Mouse (Mus musculus) retina, embryonic 14.5 days (tissue): ENCODE measurements around the gene Armc9.

Experiments used
- DNase-seq: peaks from one replicate; pipeline ENCODE4 v3.0.0-alpha.2; 2015; ENCODE audit warnings: low spot score

Gene Armc9

DNA sequence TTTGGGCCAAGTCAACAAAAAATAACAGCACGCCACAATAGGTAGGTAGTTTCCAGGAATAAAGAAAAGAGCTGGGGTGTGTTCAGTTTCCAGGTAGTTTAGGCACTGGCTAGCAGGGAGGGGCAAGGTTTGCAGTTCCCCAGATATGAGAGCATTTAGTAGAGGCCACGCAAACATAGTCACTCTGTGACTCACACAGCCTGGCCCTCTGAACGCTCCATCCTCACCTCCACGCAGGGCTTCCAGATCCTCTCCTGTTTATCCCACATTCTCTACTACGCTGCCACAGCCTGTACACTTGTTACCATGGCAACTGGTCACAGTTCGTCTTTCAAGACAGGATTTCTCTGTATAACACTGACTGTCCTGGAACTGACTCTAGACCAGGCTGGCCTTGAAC is 70.6 kb downstream of the Armc9 start:
- DNase-seq = no peak

DNA sequence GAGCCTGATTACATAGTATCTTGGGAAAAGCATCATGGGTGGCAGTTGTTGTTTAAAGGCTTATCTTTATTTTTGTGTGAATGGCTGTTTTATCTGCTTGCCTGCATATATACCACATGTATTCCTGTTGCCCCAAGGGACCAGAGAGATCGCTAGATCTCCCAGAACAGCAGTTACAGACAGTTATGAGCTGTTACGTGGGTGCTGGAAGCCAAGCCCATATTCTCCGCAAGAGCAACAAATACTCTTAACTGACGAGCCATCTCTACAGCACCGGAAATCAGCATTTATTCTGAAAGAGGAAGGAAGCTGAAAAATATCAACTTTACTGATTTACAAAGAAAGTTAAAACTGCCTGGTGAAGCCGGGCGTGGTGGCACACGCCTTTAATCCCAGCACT is 74.1 kb downstream of the Armc9 start:
- DNase-seq = no peak

DNA sequence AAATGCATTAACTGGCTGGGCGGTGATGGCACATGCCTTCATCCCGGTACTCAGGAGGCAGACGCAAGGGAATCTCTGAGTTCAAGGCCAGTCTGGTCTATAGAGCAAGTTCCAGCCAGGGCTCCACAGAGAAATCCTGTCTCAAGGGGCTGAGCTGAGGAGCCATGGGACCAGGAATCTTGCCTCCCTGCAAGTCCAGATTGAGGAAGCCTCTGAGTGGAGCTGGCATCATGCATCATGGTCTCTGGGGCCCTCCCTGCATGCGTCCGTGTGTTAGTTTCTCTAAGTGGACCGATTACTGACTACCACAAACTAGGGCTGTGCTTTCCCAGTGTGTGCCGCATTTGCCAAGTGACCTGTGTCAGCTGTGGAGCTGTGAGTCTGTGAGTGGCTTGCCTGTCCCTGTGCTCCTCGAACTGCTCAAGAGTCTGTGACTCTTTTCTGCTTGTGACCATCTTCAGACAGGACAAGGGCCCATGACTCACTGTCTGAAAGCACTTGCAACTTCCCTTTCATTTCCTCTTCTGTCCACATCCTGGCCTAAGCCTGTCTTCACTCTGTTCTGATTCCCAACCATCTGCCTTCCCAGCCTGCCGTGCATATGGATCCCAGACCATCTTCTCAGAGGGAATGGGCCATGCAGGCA is 74.7 kb downstream of the Armc9 start:
- DNase-seq = no peak

DNA sequence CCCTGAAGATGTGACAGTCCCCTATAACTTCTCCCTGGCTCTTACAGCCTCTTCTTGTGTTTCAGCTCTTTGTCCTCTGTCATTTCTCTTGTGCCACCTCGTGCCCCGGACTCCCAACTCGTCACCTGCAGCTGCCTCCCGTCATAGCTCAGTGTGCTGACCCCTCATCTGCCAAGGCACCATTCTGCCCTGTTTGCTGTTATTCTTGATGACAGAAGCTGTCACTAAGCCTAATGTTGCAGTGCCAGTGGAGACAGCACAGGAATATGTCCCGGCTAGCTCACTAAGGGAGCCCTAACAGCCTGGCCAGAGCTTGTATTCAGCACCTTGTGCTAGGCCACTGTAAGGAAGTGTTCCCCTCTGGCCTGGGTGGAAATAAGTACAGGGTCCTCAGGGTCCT is 78.1 kb downstream of the Armc9 start:
- DNase-seq = no peak

DNA sequence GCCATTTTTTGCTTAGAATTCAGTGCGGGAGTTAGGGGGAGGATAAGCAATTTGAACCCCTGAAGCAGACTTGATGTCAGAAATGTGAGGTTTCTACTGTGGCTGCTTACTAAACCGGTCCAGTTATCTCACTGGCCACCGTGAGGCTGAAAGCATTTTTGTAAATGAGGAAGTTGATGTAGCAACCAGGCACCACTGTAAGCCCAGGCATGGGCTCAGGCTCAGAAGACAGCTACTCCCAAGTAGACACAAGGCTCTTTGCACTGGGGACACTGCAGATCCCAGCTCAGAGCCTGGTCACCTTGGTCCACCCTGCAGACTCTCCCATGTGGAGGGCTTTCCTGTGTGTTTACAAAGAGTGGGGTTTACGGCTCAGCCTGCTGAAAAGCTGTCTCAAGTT is 79.2 kb downstream of the Armc9 start:
- no peak for DNase-seq

DNA sequence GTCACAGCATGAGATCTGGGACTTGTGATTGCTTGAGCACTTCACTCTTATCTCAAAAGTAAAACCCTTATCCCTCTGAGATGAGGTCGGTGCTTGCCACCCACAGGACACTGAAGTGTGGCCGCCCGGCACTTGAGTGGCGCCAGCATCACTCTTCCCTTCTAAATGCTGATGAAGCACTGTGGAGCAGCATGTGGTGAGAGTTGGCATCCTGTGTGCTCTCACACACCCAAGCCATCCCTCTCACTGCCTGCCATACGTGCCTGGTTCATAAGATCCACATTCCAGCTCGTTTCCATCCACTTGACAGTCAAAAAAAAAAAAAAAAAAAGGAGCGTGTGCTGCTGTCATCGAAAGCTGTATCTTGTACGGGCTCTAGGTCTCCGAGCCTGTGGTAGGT is 80.5 kb downstream of the Armc9 start:
- DNase-seq = no peak

DNA sequence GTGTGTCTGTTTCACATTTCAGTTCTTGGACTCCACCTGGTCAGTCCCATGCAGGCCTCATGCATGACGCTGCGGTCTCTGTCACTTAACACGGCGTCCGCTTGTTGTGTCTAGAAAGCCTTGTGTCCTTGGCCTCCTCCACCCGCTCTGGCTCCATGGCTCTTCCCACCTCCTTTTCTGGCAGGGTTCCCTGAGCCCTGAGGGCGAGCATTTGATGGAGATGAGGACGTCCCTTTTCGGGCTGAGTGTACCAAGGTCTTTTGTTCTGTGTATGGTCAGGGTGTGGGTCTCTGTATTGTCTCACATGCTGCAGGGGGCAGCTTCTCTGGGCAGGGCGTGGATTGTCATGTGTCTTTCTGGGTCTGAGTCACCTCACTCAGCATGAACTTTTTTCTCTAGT is 81.9 kb downstream of the Armc9 start:
- no peak for DNase-seq

DNA sequence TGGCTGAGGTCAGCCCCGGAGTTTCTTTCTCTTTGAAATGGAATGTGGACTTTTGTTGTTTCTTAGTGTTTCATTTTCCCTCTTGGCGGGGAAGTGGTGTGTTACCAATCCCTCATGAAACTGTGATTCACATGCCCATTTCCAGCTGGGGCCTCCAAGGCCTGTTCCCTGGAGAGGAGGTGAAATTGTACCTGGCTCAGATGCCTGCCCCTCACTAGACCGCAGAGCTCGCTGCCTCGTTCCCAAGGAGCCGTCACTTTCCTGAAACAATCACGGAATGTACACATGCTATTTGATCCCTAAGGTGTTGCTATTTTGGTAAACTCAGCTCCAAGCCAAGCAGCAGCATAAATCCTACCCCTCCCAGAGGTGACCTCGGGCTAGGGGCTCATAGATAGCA is 84.4 kb downstream of the Armc9 start:
- DNase-seq = no peak

DNA sequence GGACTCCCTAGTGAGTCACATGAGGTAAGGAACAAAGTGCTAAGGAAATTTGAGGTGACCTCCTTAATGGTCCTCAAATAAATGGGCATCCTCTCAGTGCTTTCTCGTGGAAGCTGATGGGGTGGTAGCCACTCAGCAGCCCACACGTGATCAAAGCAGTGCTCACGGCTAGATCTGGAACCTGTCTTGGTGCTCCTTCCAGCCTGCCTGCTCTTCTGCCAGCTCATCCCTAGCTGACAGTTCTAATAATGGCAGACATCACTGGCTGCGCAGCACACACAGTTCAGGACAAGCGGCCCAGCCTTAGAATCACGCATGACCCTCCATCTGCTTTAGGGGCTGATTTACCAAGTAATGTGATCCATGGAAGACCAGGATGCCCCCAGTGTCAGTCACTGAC is 85.3 kb downstream of the Armc9 start:
- no peak for DNase-seq

DNA sequence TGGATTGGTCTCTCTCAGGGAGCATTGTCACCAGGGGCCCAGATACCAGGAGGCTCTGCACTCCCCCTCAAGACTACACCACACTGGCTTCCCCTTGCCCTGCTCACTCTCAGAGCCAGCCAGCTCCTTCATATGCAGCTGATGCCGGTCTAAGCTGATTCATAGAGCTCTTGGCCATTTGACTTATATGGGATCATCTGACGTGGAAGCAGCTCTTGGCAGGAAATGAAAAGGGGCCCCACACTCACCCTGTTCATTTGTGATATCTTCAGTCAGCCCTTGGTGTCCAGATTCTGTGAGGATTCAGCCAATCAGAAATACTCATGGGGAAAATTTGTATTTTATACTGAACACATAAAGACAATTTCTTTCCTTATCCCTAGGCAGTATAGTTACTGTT is 86.4 kb downstream of the Armc9 start:
- DNase-seq = no peak

DNA sequence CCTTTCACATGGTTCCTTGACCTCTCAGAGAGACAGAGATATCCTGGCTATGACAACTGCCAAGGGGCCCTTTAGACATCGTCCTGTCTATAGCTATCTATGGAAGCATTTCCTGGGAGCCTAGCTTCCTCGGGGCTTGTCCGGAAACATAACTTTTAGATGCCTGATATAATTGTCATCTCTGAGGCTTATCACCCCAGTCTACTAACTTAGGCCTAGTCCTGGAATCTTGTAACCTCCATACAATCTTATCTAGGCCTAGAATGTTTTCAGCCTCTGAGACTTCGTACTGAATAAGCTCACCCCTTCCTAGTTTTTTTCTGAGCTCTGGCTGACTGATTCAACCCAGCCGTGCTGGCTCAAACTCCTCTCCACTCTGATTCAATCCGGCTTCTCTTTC is 88.9 kb downstream of the Armc9 start:
- no peak for DNase-seq

DNA sequence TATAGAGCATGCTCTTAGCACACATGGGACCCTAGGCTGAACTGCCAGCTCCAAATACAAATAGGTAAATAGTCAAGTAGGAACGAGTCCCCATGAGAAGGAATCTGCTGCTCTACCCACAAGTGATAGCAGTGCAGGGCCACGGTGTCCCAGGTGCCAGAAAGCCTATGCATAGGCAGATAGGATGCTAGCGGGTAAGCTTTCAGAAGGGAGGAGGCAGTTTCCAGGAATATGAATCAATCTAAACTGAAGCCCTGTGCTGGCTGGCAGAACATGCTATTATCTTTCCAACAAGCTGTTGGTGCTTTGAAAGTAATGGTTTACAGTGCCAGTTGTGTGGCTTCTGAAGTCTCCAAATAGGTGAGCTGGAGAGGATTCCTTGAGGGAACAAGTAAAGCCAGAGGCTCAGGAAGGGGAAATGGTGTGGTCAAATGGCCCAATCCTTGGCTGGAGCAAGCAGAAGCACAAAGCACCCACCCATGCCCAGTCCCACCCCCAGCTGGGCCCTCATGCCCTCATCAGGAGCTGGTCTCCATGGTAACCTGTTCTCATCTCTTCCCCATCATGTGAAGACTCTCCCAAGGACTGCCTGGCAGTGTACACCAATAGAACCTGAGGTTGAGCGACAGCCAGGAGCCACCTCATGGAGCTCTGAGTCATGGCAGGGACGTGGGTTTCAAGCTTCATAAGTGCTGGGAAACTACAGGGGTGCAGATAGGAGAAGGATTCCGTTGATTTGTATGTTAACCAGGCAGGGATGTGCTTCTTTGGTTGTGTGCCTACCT is 90.9 kb downstream of the Armc9 start:
- DNase-seq = no peak

DNA sequence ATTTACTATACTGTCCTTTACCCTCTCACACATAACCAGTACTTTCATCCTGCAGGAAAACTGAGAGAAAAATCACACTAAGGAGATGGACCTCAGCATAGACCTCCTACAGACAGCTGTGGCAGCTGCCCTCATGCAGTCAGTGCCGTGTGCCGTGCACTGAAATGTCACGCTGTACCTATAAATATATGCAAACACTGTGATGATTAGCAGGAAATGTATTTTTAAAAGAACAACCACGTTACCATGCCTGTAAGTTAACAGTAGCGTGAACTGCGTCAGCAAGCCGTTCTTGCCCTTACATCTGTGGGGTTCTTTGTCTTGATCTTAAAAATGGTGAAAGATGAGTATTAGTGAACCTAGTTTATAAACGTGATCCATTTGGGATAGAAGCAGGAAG is 98.8 kb downstream of the Armc9 start:
- DNase-seq = no peak

DNA sequence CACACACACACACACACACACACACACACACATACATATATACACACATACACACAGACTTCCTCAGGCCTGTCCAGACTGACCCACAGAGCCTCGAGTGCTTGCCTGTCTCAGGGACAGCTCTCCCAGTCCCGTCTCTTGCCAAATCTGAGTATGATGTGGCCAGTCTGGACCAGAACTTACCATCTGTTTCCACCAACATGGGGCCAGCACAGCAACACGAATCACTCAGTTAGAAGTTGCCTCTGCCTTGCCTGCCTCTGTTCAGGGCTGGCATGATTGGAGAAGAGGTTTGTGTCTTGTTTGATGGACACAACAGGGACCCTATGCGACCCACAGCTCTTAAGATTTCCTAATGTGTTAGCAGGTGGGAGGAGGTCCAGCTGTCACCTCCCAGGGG is 101.7 kb downstream of the Armc9 start:
- no peak for DNase-seq

DNA sequence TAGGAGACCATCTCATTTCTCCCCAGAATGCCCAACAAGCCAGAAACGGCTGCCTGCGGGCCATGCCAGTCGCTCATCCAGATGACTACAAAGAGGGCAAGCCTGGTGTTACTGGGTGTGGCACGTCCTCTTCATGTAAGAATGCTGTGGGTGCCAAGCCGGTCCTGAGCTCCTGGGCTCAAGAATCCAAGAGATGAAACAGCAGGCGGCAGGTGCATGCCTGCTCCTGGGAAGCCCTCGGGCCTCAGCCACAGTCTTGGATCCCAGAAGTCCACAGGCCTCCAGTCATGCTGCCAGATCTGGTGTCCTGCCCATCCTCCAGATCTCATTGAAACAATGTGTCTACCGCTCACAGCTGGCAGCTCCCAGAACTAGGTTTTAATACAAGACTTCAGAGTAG is 102.6 kb downstream of the Armc9 start:
- DNase-seq = no peak

DNA sequence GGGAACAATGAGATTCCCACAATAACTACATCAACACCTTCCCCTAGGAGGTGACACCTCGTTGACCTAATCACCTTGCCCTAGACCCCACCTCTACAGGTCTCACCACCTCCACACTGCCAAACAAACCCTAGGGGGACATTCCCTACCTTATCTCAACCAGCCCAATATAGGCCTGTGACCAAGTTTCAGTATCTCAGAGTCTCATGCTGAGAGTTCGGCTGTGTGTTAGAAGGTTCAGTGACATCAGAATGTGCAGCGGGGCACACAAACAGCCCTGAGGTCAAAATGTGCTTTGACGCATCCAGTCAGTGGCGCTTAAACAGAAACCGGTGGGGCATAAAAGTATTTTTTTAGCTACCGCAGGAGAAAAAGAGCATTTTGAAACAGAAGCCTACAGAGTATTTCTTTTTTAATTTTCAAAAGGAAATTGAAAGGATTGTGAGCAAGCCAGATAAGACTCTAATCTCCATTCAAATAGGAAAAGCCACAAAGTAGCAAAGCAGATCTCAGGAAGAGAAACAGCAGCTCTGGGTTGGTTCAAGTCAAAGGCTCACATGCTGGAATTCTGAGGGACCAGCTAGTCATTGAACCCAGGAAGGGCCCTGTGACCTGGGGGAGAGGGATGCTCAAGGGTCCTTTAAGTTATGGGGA is 103.7 kb downstream of the Armc9 start:
- no peak for DNase-seq

DNA sequence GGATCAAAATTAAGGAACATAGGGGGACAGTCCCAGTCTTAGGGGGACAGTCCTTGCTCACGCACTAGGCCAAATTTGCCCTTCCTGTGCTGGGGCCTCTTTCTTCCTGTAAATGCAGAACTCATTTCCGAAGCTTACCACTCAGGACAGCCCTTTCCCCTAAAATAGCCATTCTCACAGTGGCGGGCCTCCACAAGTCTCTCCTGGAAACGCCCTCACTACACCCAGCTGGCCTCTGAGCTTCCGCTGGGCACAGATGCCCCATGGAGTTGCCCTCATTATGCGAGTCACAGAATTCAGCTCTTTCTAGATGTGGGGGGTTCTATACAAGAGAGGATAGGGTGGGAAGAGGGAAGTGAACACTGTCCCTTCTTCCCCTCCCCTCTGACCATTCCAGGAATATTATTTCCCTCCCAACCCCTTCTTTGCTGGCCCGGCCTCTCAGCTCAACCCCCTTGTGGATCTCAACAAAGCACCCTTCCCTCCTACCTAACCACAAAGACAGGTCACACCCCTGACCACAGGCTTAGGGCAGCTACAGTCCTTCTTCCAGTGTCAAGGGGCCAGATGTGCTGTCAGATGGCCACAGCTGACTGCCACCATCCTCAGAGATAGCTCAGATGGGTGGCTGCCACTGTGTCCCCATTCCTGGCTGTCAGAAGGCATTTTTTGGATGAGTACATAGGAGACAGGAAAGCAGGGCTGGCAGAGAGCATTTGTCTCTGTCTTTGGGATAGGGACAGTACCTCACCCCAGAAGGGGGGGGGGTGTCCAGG is 109.2 kb downstream of the Armc9 start:
- DNase-seq = peak; percentile 43

DNA sequence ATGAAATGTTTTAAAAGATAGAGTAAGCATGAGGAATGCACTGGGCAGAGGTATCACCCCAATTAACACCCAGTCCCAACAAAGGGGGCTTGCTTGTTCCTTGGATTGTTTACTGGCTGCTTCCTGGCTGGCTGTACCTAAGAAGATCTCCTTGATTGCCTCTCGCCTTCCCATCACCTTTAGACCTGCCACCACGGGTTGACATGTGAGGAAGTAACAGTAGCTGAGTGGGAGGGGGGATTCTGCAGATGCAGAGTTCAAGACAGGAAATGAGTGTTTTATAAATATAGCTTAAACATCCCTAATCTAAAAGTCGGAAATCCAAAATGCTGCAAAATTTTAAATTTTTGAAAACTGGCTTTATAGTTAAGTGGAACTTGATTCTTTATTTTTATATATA is 110.5 kb downstream of the Armc9 start:
- no peak for DNase-seq

DNA sequence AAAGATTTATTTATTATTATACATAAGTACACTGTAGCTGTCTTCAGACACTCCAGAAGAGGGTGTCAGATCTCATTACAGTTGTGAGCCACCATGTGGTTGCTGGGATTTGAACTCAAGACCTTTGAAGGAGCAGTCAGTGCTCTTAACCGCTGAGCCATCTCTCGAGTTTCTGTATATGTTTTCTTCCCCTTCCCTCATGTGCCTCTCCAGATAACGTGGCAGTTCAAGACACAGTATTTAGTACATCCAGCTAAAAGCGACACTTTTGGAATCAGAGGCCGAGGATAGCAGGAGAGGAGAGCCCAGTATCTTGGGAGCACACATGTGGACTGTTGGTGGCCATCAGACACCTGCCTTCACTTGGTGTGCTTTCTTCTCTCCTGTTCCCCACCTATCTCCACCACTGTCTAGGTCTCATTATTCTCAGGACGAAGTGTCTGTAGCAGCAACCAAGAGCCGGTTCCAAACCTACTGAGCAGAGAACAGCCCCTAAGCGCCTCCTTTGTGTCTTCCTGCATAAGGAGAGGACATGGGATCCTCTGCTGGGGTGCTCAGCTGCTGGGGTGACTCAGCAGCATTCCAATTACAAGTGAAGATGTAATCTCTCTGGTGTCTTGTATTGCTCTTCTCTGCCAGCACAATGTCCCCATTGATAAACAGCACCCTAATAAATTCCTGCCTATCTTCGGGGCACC is 114.1 kb downstream of the Armc9 start:
- no peak for DNase-seq

DNA sequence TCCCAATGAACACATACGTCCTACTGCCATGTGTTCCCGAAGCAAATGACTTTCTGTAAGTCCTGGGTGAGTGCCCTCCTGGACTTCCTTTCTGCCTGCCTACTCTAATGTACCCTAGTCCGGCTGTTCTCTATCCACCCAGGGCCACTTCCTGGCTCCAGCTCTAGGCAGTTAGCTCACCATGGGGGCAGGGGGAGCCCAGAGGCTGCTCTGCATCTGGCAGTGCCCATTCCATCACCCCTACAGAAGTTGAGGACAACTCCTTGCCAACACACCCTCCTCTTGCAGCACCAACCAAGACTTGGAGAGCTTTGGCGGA is 114.6 kb downstream of the Armc9 start:
- DNase-seq = no peak

DNA sequence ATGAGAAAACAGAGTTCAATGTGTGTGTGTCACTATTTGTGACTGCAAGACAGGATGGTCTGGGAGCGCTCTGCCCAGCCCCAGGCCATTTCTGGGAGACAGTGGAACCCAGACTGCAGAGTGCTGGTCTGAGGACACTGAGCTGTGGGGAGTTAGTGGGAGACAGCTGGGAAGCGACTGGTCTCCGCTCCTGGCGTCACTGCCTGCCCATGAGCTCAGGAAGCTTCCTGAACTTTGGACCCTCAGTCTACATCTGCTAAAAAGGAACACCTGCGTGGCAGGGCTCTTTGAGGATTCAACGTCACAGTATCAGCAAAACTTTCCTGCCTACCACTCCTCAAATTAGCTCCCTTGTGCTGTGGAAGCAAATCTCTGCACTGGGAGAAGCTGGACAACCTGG is 117.1 kb downstream of the Armc9 start:
- DNase-seq = no peak

DNA sequence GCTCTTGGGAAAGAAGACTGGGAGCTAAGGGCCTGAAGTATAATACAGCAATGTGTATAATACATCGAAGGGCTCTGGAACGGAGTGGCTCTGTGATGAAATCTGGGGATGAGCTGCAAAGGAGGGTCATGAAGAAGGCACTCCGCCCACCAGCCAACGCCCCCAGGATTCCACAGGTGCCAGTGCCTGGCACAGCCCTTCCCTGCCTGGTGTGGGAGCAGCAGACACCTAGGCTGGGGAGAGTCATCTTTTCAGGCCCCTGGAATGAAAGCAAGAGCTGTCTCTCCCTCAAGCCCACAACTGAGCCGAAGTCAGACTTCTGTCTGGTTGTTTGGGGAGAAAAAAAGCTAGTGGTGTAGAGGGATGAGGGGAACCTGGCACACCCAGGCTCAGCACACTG is 122.5 kb downstream of the Armc9 start:
- no peak for DNase-seq
